Mouse (Mus musculus) myocyte (in vitro differentiated cells): ENCODE data around the gene Myl12a. TPM values are rescaled to one million over a fixed set of nuclear protein-coding genes. Genes with fewer than 3 reads are reported as not detected.

Experiments used
- H3K27me3 ChIP-seq: one replicate; pipeline ENCODE4 v1.6.1; 2011; ENCODE audit not compliant: control insufficient read depth, insufficient read depth, insufficient read length
- H3K36me3 ChIP-seq: one replicate; pipeline ENCODE4 v1.6.1; 2011; ENCODE audit not compliant: control insufficient read depth, insufficient read depth
- H3K4me2 ChIP-seq: one replicate; pipeline ENCODE4 v1.6.1; 2011; ENCODE audit warnings: low read depth, control low read depth
- H3K4me3 ChIP-seq: one replicate; pipeline ENCODE4 v1.5.1; 2011; ENCODE audit warnings: mild to moderate bottlenecking, control low read depth, moderate library complexity
- H3K79me2 ChIP-seq: one replicate; pipeline ENCODE4 v1.6.1; 2011; ENCODE audit not compliant: control insufficient read depth, insufficient read depth
- H3ac ChIP-seq: one replicate; pipeline ENCODE4 v1.6.1; 2011; ENCODE audit not compliant: control insufficient read depth, insufficient read length
- CEBPB ChIP-seq: IDR thresholded peaks from 2 replicates; pipeline ENCODE4 v1.6.1; 2011; ENCODE audit warnings: mild to moderate bottlenecking, moderate library complexity; ENCODE audit not compliant: poor library complexity, insufficient read depth, severe bottlenecking
- E2F4 ChIP-seq: IDR thresholded peaks from one replicate; pipeline ENCODE4 v1.6.1; 2011; ENCODE audit warnings: mild to moderate bottlenecking, control low read depth, moderate library complexity; ENCODE audit not compliant: insufficient read depth
- MAX ChIP-seq: IDR thresholded peaks from one replicate; pipeline ENCODE4 v1.6.1; 2011; ENCODE audit warnings: low read depth, mild to moderate bottlenecking, control low read depth
- MYOD1 ChIP-seq, 3 experiments: IDR thresholded peaks; one replicate each; pipeline ENCODE4 v1.6.1; 2011; ENCODE audit warnings: control low read depth in 2 of 3, low read depth in 2 of 3, mild to moderate bottlenecking in 2 of 3, moderate library complexity in 1 of 3; ENCODE audit not compliant: insufficient read length in 2 of 3, control insufficient read depth in 1 of 3
- MYOG ChIP-seq, 3 experiments: IDR thresholded peaks; one replicate each; pipeline ENCODE4 v1.6.1; 2011; ENCODE audit warnings: control low read depth in 2 of 3, low read depth in 2 of 3, mild to moderate bottlenecking in 2 of 3; ENCODE audit not compliant: insufficient read length in 2 of 3, control insufficient read depth in 1 of 3, insufficient read depth in 1 of 3
- POLR2A ChIP-seq: IDR thresholded peaks from one replicate; pipeline ENCODE4 v1.6.1; 2011; ENCODE audit warnings: low read depth, mild to moderate bottlenecking, control low read depth, moderate library complexity; ENCODE audit not compliant: insufficient read length
- POLR2AphosphoS2 ChIP-seq: IDR thresholded peaks from one replicate; pipeline ENCODE4 v1.6.1; 2011; ENCODE audit warnings: low read depth, control low read depth; ENCODE audit not compliant: insufficient read length
- REST ChIP-seq: IDR thresholded peaks from one replicate; pipeline ENCODE4 v1.6.1; 2011; ENCODE audit warnings: mild to moderate bottlenecking, control low read depth, moderate library complexity; ENCODE audit not compliant: insufficient read depth, insufficient read length
- SRF ChIP-seq: IDR thresholded peaks from one replicate; pipeline ENCODE4 v1.6.1; 2011; ENCODE audit warnings: low read depth; ENCODE audit not compliant: control insufficient read depth, insufficient read length
- TCF12 ChIP-seq: IDR thresholded peaks from one replicate; pipeline ENCODE4 v1.6.1; 2011; ENCODE audit warnings: mild to moderate bottlenecking, control low read depth; ENCODE audit not compliant: poor library complexity, insufficient read depth, severe bottlenecking
- TCF3 ChIP-seq: IDR thresholded peaks from one replicate; pipeline ENCODE4 v1.6.1; 2011; ENCODE audit warnings: low read depth, control low read depth; ENCODE audit not compliant: insufficient read length
- USF1 ChIP-seq: IDR thresholded peaks from one replicate; pipeline ENCODE4 v1.6.1; 2011; ENCODE audit warnings: low read depth, mild to moderate bottlenecking, control low read depth, moderate library complexity
- polyA plus RNA-seq: library from polyadenylated mRNA; unstranded; fragments of >200 nt; fragmentation: generic; extraction: Trizol; gene quantifications from one replicate; pipeline ENCODE4 v1.2.1, GENCODE M21; 2012; ENCODE audit warnings: missing spikeins

Gene Myl12a
- polyA plus RNA-seq, 1 experiment, result 880 TPM

DNA sequence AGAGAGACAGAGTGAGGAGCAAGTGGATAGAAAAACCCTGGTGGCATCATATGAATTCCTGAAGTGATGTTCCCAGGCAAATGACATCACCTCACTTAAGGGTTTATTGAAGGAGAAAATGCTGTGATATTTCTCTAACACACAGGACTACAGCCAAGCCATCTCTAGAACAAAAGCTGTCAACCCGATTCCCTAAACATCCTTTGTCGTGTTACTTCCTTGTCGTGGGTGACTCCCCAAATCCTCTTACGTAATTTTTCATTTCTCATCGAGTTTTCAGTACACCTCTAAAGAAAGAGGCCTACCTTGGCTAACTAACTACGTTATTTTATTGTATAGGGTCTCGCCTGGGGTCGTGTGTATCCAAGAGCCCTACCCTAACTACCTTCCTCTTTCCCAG, 13.2 kb downstream of the Myl12a start:
- TF ChIP-seq REST (no peak), POLR2AphosphoS2 (no peak), CEBPB (no peak), USF1 (no peak), SRF (no peak), MYOD1 (IDR thresholded peaks at IDR 0.05; ENCODE audit: control insufficient read depth in 1 of 3, insufficient read length in 2 of 3, low read depth in 2 of 3) (no peak), TCF12 (no peak), POLR2A (no peak), MYOG (IDR thresholded peaks at IDR 0.05; ENCODE audit: control insufficient read depth in 1 of 3, insufficient read depth in 1 of 3, insufficient read length in 2 of 3, low read depth in 2 of 3) (no peak), MAX (no peak), E2F4 (no peak), TCF3 (no peak)
- Histone ChIP-seq H3K36me3 (peaks cover 38% of the 10 kb centered on the region), H3K4me3 (peak overlapping the region; percentile 27)

DNA sequence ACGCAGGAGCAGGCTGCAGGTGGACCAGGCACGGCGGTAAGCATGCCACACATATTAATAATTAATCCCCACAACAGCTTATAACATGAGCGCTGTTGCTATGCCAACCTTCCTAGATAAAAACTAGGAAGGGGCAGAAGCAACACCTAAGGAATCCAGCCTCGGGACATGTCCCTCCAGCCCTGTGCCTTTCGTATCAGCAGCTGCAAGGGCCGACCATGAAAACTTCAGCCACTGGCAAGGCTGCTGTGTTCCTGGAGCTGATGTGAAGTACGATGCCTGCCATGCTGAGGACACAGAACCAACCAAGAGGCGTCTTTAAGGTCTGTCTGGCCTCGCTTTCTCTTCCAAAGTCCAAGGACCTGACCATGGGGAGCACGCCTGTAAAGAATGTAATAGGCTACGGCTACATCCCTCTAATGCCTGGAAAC, 14.3 kb downstream of the Myl12a start:
- H3K4me3 ChIP-seq, result no peak overlapping the region
- H3ac ChIP-seq, result no peak overlapping the region
- H3K79me2 ChIP-seq, result peaks cover 51% of the 10 kb centered on the region
- no peak overlapping the region for H3K4me2 ChIP-seq
- peaks cover 31% of the 10 kb centered on the region for H3K36me3 ChIP-seq
- TF ChIP-seq POLR2AphosphoS2 (peak; percentile 33), REST (no peak), POLR2A (no peak), CEBPB (no peak), E2F4 (no peak), TCF12 (no peak), TCF3 (no peak)
- no peaks in the 10 kb centered on the region for H3K27me3 ChIP-seq

More for the DNA sequence above, 13.2 kb downstream of the Myl12a start:
- Histone ChIP-seq H3K27me3 (no peaks in the 10 kb centered on the region), H3ac (peak overlapping the region; percentile 2), H3K79me2 (peaks cover 48% of the 10 kb centered on the region), H3K4me2 (peak overlapping the region; percentile 79)

DNA sequence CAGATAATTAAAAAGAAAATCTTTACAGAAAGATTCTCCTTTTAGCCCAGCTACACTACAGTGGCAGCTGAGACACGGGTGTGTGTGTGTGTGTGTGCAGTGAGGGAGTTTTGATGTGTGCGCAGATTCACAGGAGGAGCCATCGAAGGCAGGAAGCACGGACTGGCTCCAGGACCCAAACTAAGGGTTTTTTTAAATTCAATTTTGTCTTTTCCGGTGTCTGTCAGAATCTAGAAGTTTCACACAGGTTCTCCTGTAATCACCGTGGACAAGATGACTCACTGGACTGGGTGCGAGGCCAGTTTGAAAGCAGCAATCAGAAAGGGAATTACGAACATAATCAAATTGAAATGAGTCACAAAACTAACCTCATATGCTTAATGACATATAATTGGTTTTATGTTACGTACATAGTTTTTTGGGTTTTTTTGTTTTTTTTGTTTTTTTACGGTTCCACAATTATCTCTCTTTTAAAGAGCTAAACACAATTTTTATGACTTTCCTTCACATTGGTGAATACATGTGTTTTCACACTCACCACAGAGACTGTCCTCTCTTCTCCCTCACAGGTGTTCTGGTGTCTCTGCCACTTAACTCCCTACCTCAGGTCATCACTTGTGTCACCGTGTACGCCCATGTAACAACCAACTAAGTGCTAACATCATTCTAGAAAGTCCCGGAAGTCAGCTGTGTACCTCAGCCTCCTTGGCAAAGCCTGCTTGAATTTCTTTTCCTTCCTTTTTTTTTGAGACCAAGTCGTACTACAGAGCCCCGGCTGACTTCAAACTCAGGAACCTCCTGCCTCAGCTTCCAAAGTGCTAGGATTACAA, 15.6 kb downstream of the Myl12a start:
- TF ChIP-seq POLR2A, result no peak
- no peak for TF ChIP-seq MYOG (IDR thresholded peaks at IDR 0.05; ENCODE audit: control insufficient read depth in 1 of 3, insufficient read depth in 1 of 3, insufficient read length in 2 of 3, low read depth in 2 of 3)
- peak; percentile 25 for TF ChIP-seq POLR2AphosphoS2
- no peak for TF ChIP-seq TCF3
- no peak for TF ChIP-seq MAX
- peaks cover 23% of the 10 kb centered on the region for H3K36me3 ChIP-seq
- no peak overlapping the region for H3K4me3 ChIP-seq

DNA sequence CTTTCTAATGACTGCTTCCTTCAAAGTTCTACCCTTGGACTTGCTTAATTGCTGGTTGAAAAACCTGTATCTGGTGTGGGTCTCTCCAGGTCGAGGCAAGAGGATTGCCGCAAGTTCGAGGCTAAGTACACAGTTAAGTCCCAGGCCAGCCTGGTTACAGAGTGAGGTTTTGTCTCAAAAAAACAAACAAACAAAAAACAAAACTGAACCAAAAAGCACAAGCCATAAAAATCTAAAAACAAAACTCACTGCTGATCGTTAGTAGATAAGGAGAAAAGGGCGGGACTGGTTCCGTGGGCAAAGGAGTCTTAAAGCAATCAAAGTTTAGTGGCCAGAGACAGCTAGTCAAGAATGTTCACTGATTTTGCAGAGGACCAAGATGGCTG, 16.3 kb downstream of the Myl12a start:
- Histone ChIP-seq H3K36me3 (peaks cover 24% of the 10 kb centered on the region), H3K4me2 (no peak overlapping the region), H3ac (no peak overlapping the region), H3K4me3 (no peak overlapping the region), H3K27me3 (no peaks in the 10 kb centered on the region), H3K79me2 (peaks cover 36% of the 10 kb centered on the region)
- TF ChIP-seq MYOD1 (IDR thresholded peaks at IDR 0.05; ENCODE audit: control insufficient read depth in 1 of 3, insufficient read length in 2 of 3, low read depth in 2 of 3) (no peak), TCF12 (no peak), SRF (no peak), MAX (no peak), POLR2A (no peak), USF1 (no peak), POLR2AphosphoS2 (no peak), REST (no peak), TCF3 (no peak), E2F4 (no peak), MYOG (IDR thresholded peaks at IDR 0.05; ENCODE audit: control insufficient read depth in 1 of 3, insufficient read depth in 1 of 3, insufficient read length in 2 of 3, low read depth in 2 of 3) (no peak)

More for the DNA sequence above, 15.6 kb downstream of the Myl12a start:
- Histone ChIP-seq H3K79me2 (peaks cover 42% of the 10 kb centered on the region), H3K27me3 (no peaks in the 10 kb centered on the region), H3K4me2 (no peak overlapping the region), H3ac (no peak overlapping the region)
